Mouse (Mus musculus) limb, embryonic 11.5 days (tissue): ENCODE measurements at regions not wholly inside any gene's neighbourhood (a gene's known extent, or its start where the extent isn't known, plus 50 kb on each side); places are given as distances from the start of the nearest gene placed in this dataset.
"Not testable (repeated sequence)": the region's sequence is repeated elsewhere in the genome, so short reads cannot be mapped to it uniquely, and the experiment has no call there.

ENCODE experiments used
- ATAC-seq: fragments of 200-750 bp; cut with Nextera tagmentation; 2 replicates; pipeline ENCODE4 v1.8.0; 2017; ENCODE audit warnings: low read depth; ENCODE audit not compliant: insufficient number of reproducible peaks, low FRiP score, low TSS enrichment
- DNase-seq: peaks from one replicate; pipeline ENCODE4 v3.0.0-alpha.2; 2015; ENCODE audit warnings: low spot score
- H3K27ac ChIP-seq: fragments of 300-500 bp; sonication (generic); replicated peaks from 2 replicates; pipeline ENCODE4 v1.5.1; 2014; ENCODE audit warnings: low read depth, mild to moderate bottlenecking, low read length
- H3K27me3 ChIP-seq: fragments of 300-500 bp; sonication (generic); 2 replicates; pipeline ENCODE4 v1.6.1; 2014; ENCODE audit warnings: mild to moderate bottlenecking, low read length, mixed read lengths; ENCODE audit not compliant: control insufficient read depth, insufficient read depth
- H3K36me3 ChIP-seq: fragments of 300-500 bp; sonication (generic); 2 replicates; pipeline ENCODE4 v1.6.1; 2014; ENCODE audit warnings: mild to moderate bottlenecking, low read length, moderate library complexity, mixed read lengths; ENCODE audit not compliant: control insufficient read depth, insufficient read depth
- H3K4me1 ChIP-seq: fragments of 300-500 bp; sonication (generic); 2 replicates; pipeline ENCODE4 v1.6.1; 2014; ENCODE audit warnings: low read length, mixed read lengths; ENCODE audit not compliant: control insufficient read depth, insufficient read depth
- H3K4me2 ChIP-seq: fragments of 300-500 bp; sonication (generic); 2 replicates; pipeline ENCODE4 v1.6.1; 2014; ENCODE audit warnings: low read depth, mild to moderate bottlenecking, moderate library complexity; ENCODE audit not compliant: severe bottlenecking
- H3K4me3 ChIP-seq: fragments of 300-500 bp; sonication (generic); 2 replicates; pipeline ENCODE4 v1.5.1; 2014; ENCODE audit warnings: low read depth, low read length
- H3K9ac ChIP-seq: fragments of 300-500 bp; sonication (generic); 2 replicates; pipeline ENCODE4 v1.6.1; 2014; ENCODE audit warnings: mild to moderate bottlenecking, low read length
- H3K9me3 ChIP-seq: fragments of 300-500 bp; sonication (generic); 2 replicates; pipeline ENCODE4 v1.6.1; 2016; ENCODE audit warnings: low read length; ENCODE audit not compliant: control insufficient read depth
- WGBS: fragments of 180-500 bp; shearing (Covaris S2); extraction: QIAGEN DNeasy Blood & Tissue Kit; methylation state at CpG from one replicate; pipeline ENCODE4 v1.1.7; 2014; 5-methylcytosine and 5-hydroxymethylcytosine counted together

GRCm38 (mm10) chr3:29024851-29025250 lies 57.0 kb upstream of the Egfem1 start:
- H3K27ac ChIP-seq, H3K4me2 ChIP-seq, H3K4me1 ChIP-seq, H3K36me3 ChIP-seq, H3K9me3 ChIP-seq, H3K4me3 ChIP-seq, H3K9ac ChIP-seq, H3K27me3 ChIP-seq, DNase-seq, ATAC-seq: not testable (repeated sequence)
- WGBS, result 75% methylated on average over 1 of the region's 1 CpGs

DNA sequence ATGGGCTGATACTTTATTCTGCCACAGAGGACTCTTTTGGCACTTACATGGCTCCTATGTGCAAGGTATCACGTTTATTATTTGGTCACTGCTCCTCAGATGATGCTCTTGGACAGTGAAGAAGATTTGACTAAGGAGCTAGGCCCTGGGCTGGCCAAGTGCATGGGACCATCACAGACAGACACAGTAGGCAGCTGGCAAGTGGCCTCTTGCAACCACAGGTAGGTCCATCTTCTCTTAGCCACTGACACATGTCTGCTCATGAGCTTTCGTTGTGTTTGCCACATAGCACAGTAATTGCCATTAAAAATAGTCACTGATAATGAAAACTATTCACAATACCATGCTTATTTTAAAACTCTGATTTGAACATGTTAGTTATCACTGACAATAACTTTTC lies 54.1 kb upstream of the Egfem1 start:
- Histone ChIP-seq H3K4me2 (no peak overlapping the region), H3K9me3 (no peaks in the 10 kb centered on the region), H3K4me3 (no peak overlapping the region), H3K9ac (no peak overlapping the region), H3K27me3 (no peaks in the 10 kb centered on the region), H3K4me1 (no peaks in the 10 kb centered on the region), H3K36me3 (no peaks in the 10 kb centered on the region), H3K27ac (no peak overlapping the region)
- ATAC-seq (no peak), DNase-seq (no peak)
- 78% methylated on average over 2 of the region's 2 CpGs for WGBS

DNA sequence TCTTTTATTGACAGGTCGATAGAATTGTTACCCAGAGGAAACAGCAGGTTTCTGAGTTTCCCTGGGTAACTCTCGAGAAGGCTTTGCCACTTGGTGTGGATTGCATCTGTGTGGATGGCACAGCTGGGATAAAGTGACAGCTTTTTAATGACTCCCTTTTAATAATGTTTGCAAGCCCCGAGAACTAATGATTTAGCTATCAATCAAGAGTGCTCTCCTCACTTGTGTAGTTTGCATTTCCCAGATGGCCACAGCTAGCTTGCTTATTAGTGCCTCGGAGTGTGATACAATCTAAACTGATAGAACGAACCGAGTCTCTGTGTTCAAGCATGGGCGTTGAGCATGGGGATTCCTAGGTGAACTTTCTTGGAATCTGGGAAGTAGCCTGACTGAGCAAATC lies 51.0 kb upstream of the Egfem1 start:
- no peaks in the 10 kb centered on the region for H3K36me3 ChIP-seq
- no peak for ATAC-seq
- H3K9ac ChIP-seq, result no peak overlapping the region
- H3K27me3 ChIP-seq, result no peaks in the 10 kb centered on the region
- no peak for DNase-seq
- H3K27ac ChIP-seq, result no peak overlapping the region
- H3K4me1 ChIP-seq, result no peaks in the 10 kb centered on the region
- 36% methylated on average over 7 of the region's 7 CpGs for WGBS
- H3K4me2 ChIP-seq, result no peak overlapping the region
- H3K4me3 ChIP-seq, result no peak overlapping the region
- H3K9me3 ChIP-seq, result no peaks in the 10 kb centered on the region

DNA sequence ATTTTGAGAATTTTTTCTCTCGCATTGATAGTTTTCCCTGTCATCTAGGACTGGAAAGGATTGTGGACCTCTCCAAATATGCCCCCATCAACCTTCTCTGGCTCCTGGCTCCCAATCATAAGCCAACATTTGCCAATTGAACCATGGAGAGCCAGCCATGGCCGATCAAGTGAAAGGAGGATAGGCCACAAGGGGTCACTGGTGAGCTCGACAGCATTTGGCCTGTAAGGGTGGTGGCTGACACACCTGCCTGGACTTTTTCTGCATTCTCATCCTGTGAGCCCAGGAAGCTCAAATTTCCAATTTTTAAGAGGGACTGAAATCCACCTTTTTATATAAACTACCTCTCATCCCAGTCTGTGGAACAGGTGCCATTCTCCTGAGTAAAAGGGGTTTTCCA lies 50.0 kb upstream of the Egfem1 start:
- H3K27me3 ChIP-seq, result no peaks in the 10 kb centered on the region
- no peak for ATAC-seq
- no peak overlapping the region for H3K4me3 ChIP-seq
- H3K4me2 ChIP-seq, result no peak overlapping the region
- no peaks in the 10 kb centered on the region for H3K36me3 ChIP-seq
- WGBS, result 45% methylated on average over 3 of the region's 3 CpGs
- no peaks in the 10 kb centered on the region for H3K9me3 ChIP-seq
- peak; percentile 77 for DNase-seq
- H3K27ac ChIP-seq, result no peak overlapping the region
- H3K4me1 ChIP-seq, result no peaks in the 10 kb centered on the region
- H3K9ac ChIP-seq, result no peak overlapping the region
